Mouse (Mus musculus): ENCODE data around the gene Med13.
A peak's percentile ranks its signal among the peaks of the same experiment; 100 is the strongest.

GRCm38 (mm10) chr11:86257460-86258076, 99.8 kb downstream of the Med13 start, which contains the start of gene Ints2:
- TF ChIP-seq CTCF (conservative IDR thresholded peaks at IDR 0.05; ENCODE audit: insufficient read depth, insufficient read length, low read depth, low read length) (no peak), POLR2A (IDR thresholded peaks at IDR 0.05; ENCODE audit: low read depth, low read length) (peak; percentile 37)

Data from kidney, adult 2 months (tissue).